Mouse (Mus musculus) liver, embryonic 13.5 days (tissue): ENCODE data around the gene Mtmr12. TPM values are rescaled to one million over a fixed set of nuclear protein-coding genes. Genes with fewer than 3 reads are reported as not detected.

Source experiments
- ATAC-seq: fragments of 200-750 bp; cut with Nextera tagmentation; 2 replicates; pipeline ENCODE4 v1.8.0; 2017; ENCODE audit warnings: low read depth, mild to moderate bottlenecking, moderate number of reproducible peaks, moderate library complexity
- DNase-seq: peaks from one replicate; pipeline ENCODE4 v3.0.0; 2022
- H3K27ac ChIP-seq: fragments of 300-500 bp; sonication (generic); 2 replicates; pipeline ENCODE4 v1.5.1; 2015; ENCODE audit warnings: moderate library complexity, mild to moderate bottlenecking, inconsistent platforms
- H3K27me3 ChIP-seq: fragments of 300-500 bp; sonication (generic); 2 replicates; pipeline ENCODE4 v1.6.1; 2015; ENCODE audit warnings: mild to moderate bottlenecking, inconsistent platforms
- H3K36me3 ChIP-seq: fragments of 300-500 bp; sonication (generic); 2 replicates; pipeline ENCODE4 v1.6.1; 2015; ENCODE audit warnings: mild to moderate bottlenecking, inconsistent platforms
- H3K4me1 ChIP-seq: fragments of 300-500 bp; sonication (generic); replicated peaks from 2 replicates; pipeline ENCODE4 v1.6.1; 2015; ENCODE audit warnings: inconsistent platforms
- H3K4me2 ChIP-seq: fragments of 300-500 bp; sonication (generic); 2 replicates; pipeline ENCODE4 v1.6.1; 2015; ENCODE audit warnings: inconsistent platforms, mild to moderate bottlenecking, moderate library complexity
- H3K4me3 ChIP-seq: fragments of 300-500 bp; sonication (generic); replicated peaks from 2 replicates; pipeline ENCODE4 v1.5.1; 2015; ENCODE audit warnings: mild to moderate bottlenecking, inconsistent platforms
- H3K9ac ChIP-seq: fragments of 300-500 bp; sonication (generic); 2 replicates; pipeline ENCODE4 v1.6.1; 2015; ENCODE audit warnings: mild to moderate bottlenecking, inconsistent platforms
- H3K9me3 ChIP-seq: fragments of 300-500 bp; sonication (generic); replicated peaks from 2 replicates; pipeline ENCODE4 v1.6.1; 2016; ENCODE audit warnings: inconsistent platforms
- WGBS: fragments of 180-500 bp; shearing (Covaris S2); methylation state at CpG from one replicate; pipeline ENCODE4 v1.1.7; 2015; ENCODE audit not compliant: insufficient replicate concordance; 5-methylcytosine and 5-hydroxymethylcytosine counted together
- polyA plus RNA-seq: library from polyadenylated mRNA; unstranded; fragments of >200 nt; fragmentation: Nextera tagmentation; extraction: Ambion mirVana; gene quantifications from 2 replicates; pipeline ENCODE4 v1.2.1, GENCODE M21; 2015

Gene Mtmr12
- polyA plus RNA-seq, 1 experiment from 2014 or later, result 6.3 TPM

GRCm38 (mm10) chr15:12290330-12290729, 85.5 kb downstream of the Mtmr12 start:
- peak; percentile 86 for ATAC-seq

GRCm38 (mm10) chr15:12291757-12292156, 86.9 kb downstream of the Mtmr12 start:
- no peaks in the 10 kb centered on the region for H3K27me3 ChIP-seq

More at GRCm38 (mm10) chr15:12290330-12290729, 85.5 kb downstream of the Mtmr12 start:
- DNase-seq, result no peak
- WGBS, result 32% methylated on average over 7 of the region's 7 CpGs
- Histone ChIP-seq H3K36me3 (no peaks in the 10 kb centered on the region), H3K4me1 (peaks cover 15% of the 10 kb centered on the region), H3K4me2 (no peak overlapping the region), H3K27ac (no peak overlapping the region), H3K4me3 (no peak overlapping the region), H3K9me3 (no peaks in the 10 kb centered on the region), H3K9ac (no peak overlapping the region), H3K27me3 (no peaks in the 10 kb centered on the region)

GRCm38 (mm10) chr15:12296228-12296627, 91.4 kb downstream of the Mtmr12 start:
- Histone ChIP-seq H3K4me1 (0 out of 2 replicates have a peak, but pooled peaks cover 2% of the 10 kb centered on the region), H3K4me3 (no peak overlapping the region), H3K9me3 (no peaks in the 10 kb centered on the region), H3K36me3 (no peaks in the 10 kb centered on the region), H3K27me3 (no peaks in the 10 kb centered on the region), H3K4me2 (no peak overlapping the region), H3K27ac (no peak overlapping the region), H3K9ac (no peak overlapping the region)
- WGBS, result 69% methylated on average over 2 of the region's 2 CpGs
- no peak for DNase-seq
- no peak for ATAC-seq

More at GRCm38 (mm10) chr15:12291757-12292156, 86.9 kb downstream of the Mtmr12 start:
- DNase-seq, result no peak
- no peak overlapping the region for H3K27ac ChIP-seq
- H3K4me3 ChIP-seq, result no peak overlapping the region
- ATAC-seq, result no peak
- 49% methylated on average over 2 of the region's 2 CpGs for WGBS
- H3K4me2 ChIP-seq, result no peak overlapping the region
- H3K36me3 ChIP-seq, result no peaks in the 10 kb centered on the region
- H3K9ac ChIP-seq, result no peak overlapping the region
- H3K9me3 ChIP-seq, result no peaks in the 10 kb centered on the region
- H3K4me1 ChIP-seq, result peaks cover 15% of the 10 kb centered on the region

GRCm38 (mm10) chr15:12298231-12298737, 93.5 kb downstream of the Mtmr12 start:
- Histone ChIP-seq H3K27me3 (no peaks in the 10 kb centered on the region), H3K36me3 (no peaks in the 10 kb centered on the region), H3K4me1 (peaks cover 6% of the 10 kb centered on the region), H3K9ac (no peak overlapping the region), H3K9me3 (no peaks in the 10 kb centered on the region), H3K27ac (no peak overlapping the region), H3K4me3 (no peak overlapping the region), H3K4me2 (no peak overlapping the region)
- no peak for DNase-seq
- ATAC-seq, result no peak
- 71% methylated on average over 7 of the region's 7 CpGs for WGBS

GRCm38 (mm10) chr15:12301771-12302170, 96.9 kb downstream of the Mtmr12 start:
- Histone ChIP-seq H3K4me3 (no peak overlapping the region), H3K4me2 (no peak overlapping the region), H3K27ac (no peak overlapping the region), H3K27me3 (no peaks in the 10 kb centered on the region), H3K9ac (no peak overlapping the region), H3K9me3 (no peaks in the 10 kb centered on the region), H3K36me3 (no peaks in the 10 kb centered on the region), H3K4me1 (peaks cover 29% of the 10 kb centered on the region)
- DNase-seq (peak; percentile 42), ATAC-seq (0 out of 2 replicates have a peak, but pooled peaks have one; percentile 27)
- WGBS, result 54% methylated on average over 5 of the region's 6 CpGs

GRCm38 (mm10) chr15:12306188-12307071, 101.6 kb downstream of the Mtmr12 start:
- peak; percentile 62 for DNase-seq
- peak overlapping the region; percentile 45 for H3K9ac ChIP-seq
- peak overlapping the region; percentile 51 for H3K4me2 ChIP-seq
- 23% methylated on average over 8 of the region's 8 CpGs for WGBS
- no peaks in the 10 kb centered on the region for H3K9me3 ChIP-seq
- peak overlapping the region; percentile 2; the same call in 1 of the 2 replicates for H3K4me3 ChIP-seq
- peak overlapping the region; percentile 81 for H3K27ac ChIP-seq
- ATAC-seq, result peak; percentile 89
- H3K4me1 ChIP-seq, result peaks cover 50% of the 10 kb centered on the region
- H3K36me3 ChIP-seq, result no peaks in the 10 kb centered on the region
- H3K27me3 ChIP-seq, result no peaks in the 10 kb centered on the region

- Histone ChIP-seq H3K4me2 (peak overlapping the region; percentile 51), H3K36me3 (no peaks in the 10 kb centered on the region), H3K4me3 (no peak overlapping the region), H3K9ac (no peak overlapping the region), H3K27me3 (no peaks in the 10 kb centered on the region), H3K9me3 (no peaks in the 10 kb centered on the region), H3K4me1 (peaks cover 50% of the 10 kb centered on the region), H3K27ac (peak overlapping the region; percentile 81)
- DNase-seq (no peak), ATAC-seq (no peak)
- WGBS, result 58% methylated on average over 4 of the region's 4 CpGs
These were observed 102.3 kb downstream of the Mtmr12 start for GRCm38 (mm10) chr15:12307114-12307513.

GRCm38 (mm10) chr15:12308539-12308938, 103.7 kb downstream of the Mtmr12 start:
- no peaks in the 10 kb centered on the region for H3K27me3 ChIP-seq
- peaks cover 56% of the 10 kb centered on the region for H3K4me1 ChIP-seq
- H3K4me2 ChIP-seq, result no peak overlapping the region
- no peak overlapping the region for H3K27ac ChIP-seq
- H3K9ac ChIP-seq, result no peak overlapping the region
- H3K4me3 ChIP-seq, result no peak overlapping the region
- no peak for DNase-seq
- 79% methylated on average over 5 of the region's 5 CpGs for WGBS
- no peaks in the 10 kb centered on the region for H3K36me3 ChIP-seq
- no peak for ATAC-seq
- no peaks in the 10 kb centered on the region for H3K9me3 ChIP-seq

- Histone ChIP-seq H3K4me3 (no peak overlapping the region), H3K9me3 (no peaks in the 10 kb centered on the region), H3K27me3 (no peaks in the 10 kb centered on the region), H3K36me3 (no peaks in the 10 kb centered on the region), H3K27ac (no peak overlapping the region), H3K4me2 (no peak overlapping the region), H3K4me1 (peaks cover 51% of the 10 kb centered on the region), H3K9ac (no peak overlapping the region)
- no peak for ATAC-seq
- 47% methylated on average over 4 of the region's 4 CpGs for WGBS
- DNase-seq, result no peak
These were observed 105.8 kb downstream of the Mtmr12 start for GRCm38 (mm10) chr15:12310676-12311075.

GRCm38 (mm10) chr15:12311465-12311864, 106.6 kb downstream of the Mtmr12 start:
- DNase-seq, result no peak
- Histone ChIP-seq H3K4me3 (no peak overlapping the region), H3K9me3 (no peaks in the 10 kb centered on the region), H3K36me3 (no peaks in the 10 kb centered on the region), H3K4me2 (no peak overlapping the region), H3K9ac (no peak overlapping the region), H3K27ac (no peak overlapping the region), H3K27me3 (no peaks in the 10 kb centered on the region), H3K4me1 (peaks cover 43% of the 10 kb centered on the region)
- ATAC-seq, result no peak
- 69% methylated on average over 7 of the region's 7 CpGs for WGBS

- Histone ChIP-seq H3K4me2 (no peak overlapping the region), H3K27ac (no peak overlapping the region), H3K4me3 (no peak overlapping the region), H3K9ac (no peak overlapping the region), H3K4me1 (peaks cover 42% of the 10 kb centered on the region), H3K27me3 (no peaks in the 10 kb centered on the region), H3K36me3 (no peaks in the 10 kb centered on the region), H3K9me3 (no peaks in the 10 kb centered on the region)
- DNase-seq (no peak), ATAC-seq (0 out of 2 replicates have a peak, but pooled peaks have one; percentile 44)
- 11% methylated on average over 1 of the region's 1 CpGs for WGBS
These were observed 108.4 kb downstream of the Mtmr12 start for GRCm38 (mm10) chr15:12313255-12313654.
